10 mouse cellular contexts compared by ENCODE assay signal in the genomic region with DNA sequence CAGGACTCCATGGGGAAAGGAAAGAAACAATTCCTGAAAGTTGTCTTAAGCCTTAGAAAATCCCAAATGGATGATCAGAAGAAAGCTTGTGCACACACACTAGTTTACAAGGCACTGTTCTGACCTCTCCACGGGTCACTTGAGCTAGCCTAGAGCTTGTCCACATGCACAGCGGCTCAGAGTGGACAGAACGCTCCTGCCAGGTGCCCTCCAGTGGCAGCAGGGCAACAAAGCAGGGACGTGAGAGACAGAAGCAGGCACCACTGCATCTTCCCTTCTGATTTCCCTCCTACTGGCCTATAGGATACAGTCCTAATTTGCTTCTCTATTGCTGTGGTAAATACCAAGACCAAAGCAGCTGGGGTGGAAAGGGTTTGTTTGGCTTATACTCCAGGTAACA. TPM values are rescaled to one million over a fixed set of nuclear protein-coding genes. Genes with fewer than 3 reads are reported as not detected.
DNase-seq lines count a peak whose midpoint lies in the region; ATAC-seq and TF ChIP-seq lines count a peak whose summit lies in the region.
"Had no signal": no experiment of that assay in that cellular context is flagged by ENCODE, and none has a peak within 500 bp of the region (broad histone marks: within the 10 kb centered on the region; RNA-seq: fewer than 3 reads in every experiment).

No protein-coding gene starts in this region.

- no peaks in the 10 kb centered on the region for H3K79me2 ChIP-seq in C2C12 (ENCODE audit: control insufficient read depth, insufficient read depth)

- no peak overlapping the region for H3ac ChIP-seq in C2C12 (ENCODE audit: control insufficient read depth, insufficient read length, low read depth)

- H3K36me3 ChIP-seq in hindbrain, embryonic 11.5 days (ENCODE audit: control insufficient read depth, insufficient read depth, low read length) = no peaks in the 10 kb centered on the region
- no peaks in the 10 kb centered on the region for H3K36me3 ChIP-seq in hindbrain, embryonic 12.5 days
- H3K36me3 ChIP-seq in C2C12 (ENCODE audit: control insufficient read depth, insufficient read depth) = no peaks in the 10 kb centered on the region

- H3K79me3 ChIP-seq in C2C12 (ENCODE audit: low read depth) = no peaks in the 10 kb centered on the region

- H3K4me2 ChIP-seq in hindbrain, embryonic 11.5 days (replicated peaks; ENCODE audit: low read depth, low read length) = no peak overlapping the region
- no peak overlapping the region for H3K4me2 ChIP-seq in hindbrain, embryonic 12.5 days (replicated peaks)

- TF ChIP-seq CTCF in C2C12 (IDR thresholded peaks at IDR 0.05; ENCODE audit: control insufficient read depth, insufficient read depth, insufficient read length) = peak; percentile 32

- DNase-seq in hindbrain, embryonic 11.5 days (ENCODE audit: low spot score) = peak; percentile 16
- peak; percentile 43 for DNase-seq in brain, adult 2 months (ENCODE audit: low read depth, low spot score)
- peak; percentile 61 to 73 for DNase-seq in kidney, postnatal 4 days
- no peak for DNase-seq in frontal cortex, adult 2 months (ENCODE audit: extremely low spot score in 1 of 2, low spot score in 1 of 2)
- DNase-seq in right cerebral cortex, postnatal 4 days = no peak
- DNase-seq: layer of hippocampus, postnatal 36 days; spleen, adult 18-20 months had no signal

- no peaks in the 10 kb centered on the region for H3K4me1 ChIP-seq in hindbrain, embryonic 11.5 days (replicated peaks; ENCODE audit: control insufficient read depth, insufficient read depth, low read length)
- H3K4me1 ChIP-seq in hindbrain, embryonic 12.5 days = no peaks in the 10 kb centered on the region

- no peak overlapping the region for H3K27ac ChIP-seq in hindbrain, embryonic 11.5 days (ENCODE audit: low read depth, low read length)
- no peak overlapping the region for H3K27ac ChIP-seq in hindbrain, embryonic 12.5 days

- H3K9ac ChIP-seq in hindbrain, embryonic 11.5 days (ENCODE audit: low read depth, low read length) = no peak overlapping the region
- no peak overlapping the region for H3K9ac ChIP-seq in hindbrain, embryonic 12.5 days

- no peak overlapping the region for H3K4me3 ChIP-seq in hindbrain, embryonic 11.5 days (ENCODE audit: low read depth, low read length)
- H3K4me3 ChIP-seq in hindbrain, embryonic 12.5 days = no peak overlapping the region
- H3K4me3 ChIP-seq in C2C12 (ENCODE audit: insufficient read depth, poor library complexity, severe bottlenecking) = no peak overlapping the region

- ATAC-seq in hindbrain, embryonic 11.5 days (ENCODE audit: low FRiP score) = no peak
- no peak for ATAC-seq in hindbrain, embryonic 12.5 days (ENCODE audit: low FRiP score)

- H3K27me3 ChIP-seq in hindbrain, embryonic 11.5 days (ENCODE audit: control insufficient read depth, insufficient read depth, low read length) = no peaks in the 10 kb centered on the region
- no peaks in the 10 kb centered on the region for H3K27me3 ChIP-seq in hindbrain, embryonic 12.5 days
- H3K27me3 ChIP-seq in C2C12 (ENCODE audit: control insufficient read depth, insufficient read depth, insufficient read length) = no peaks in the 10 kb centered on the region

- no peaks in the 10 kb centered on the region for H3K9me3 ChIP-seq in hindbrain, embryonic 11.5 days (ENCODE audit: control insufficient read depth, low read length)
- H3K9me3 ChIP-seq in hindbrain, embryonic 12.5 days (replicated peaks) = no peaks in the 10 kb centered on the region

- WGBS in hindbrain, embryonic 11.5 days = 19% methylated on average over 4 of the region's 4 CpGs
- WGBS in hindbrain, embryonic 12.5 days = 19% methylated on average over 4 of the region's 4 CpGs

TF ChIP-seq in C2C12, 6 proteins besides CTCF, POLR2A, EP300 and RAD21:
- TF ChIP-seq MAX (IDR thresholded peaks at IDR 0.05) (no peak), MYOG (IDR thresholded peaks at IDR 0.05; ENCODE audit: control insufficient read depth, extremely low read depth, insufficient read length) (no peak), MYOD1 (IDR thresholded peaks at IDR 0.05; ENCODE audit: control insufficient read depth, insufficient read length, low read depth) (no peak), USF1 (IDR thresholded peaks at IDR 0.05; ENCODE audit: low read depth) (no peak), CEBPB (IDR thresholded peaks at IDR 0.05; ENCODE audit: low read depth) (no peak), FOSL1 (IDR thresholded peaks at IDR 0.05; ENCODE audit: insufficient read depth, low read length, poor library complexity, severe bottlenecking) (no peak)

RNA-seq across cellular contexts. Expression of a gene that starts 16.3 kb away (rescaled TPM):
- 0.26 and 0.35 TPM in 2 replicates for polyA plus RNA-seq in hindbrain, embryonic 11.5 days (2014; fragmentation: Nextera tagmentation; extraction: Ambion mirVana)
- polyA plus RNA-seq in hindbrain, embryonic 12.5 days (2016; fragmentation: Nextera tagmentation; extraction: Ambion mirVana) = 0.35 and 0.49 TPM in 2 replicates
- not detected for polyA plus RNA-seq in C2C12 (2012; fragmentation: generic; extraction: Trizol)
- polyA plus RNA-seq in frontal cortex, adult 2 months (2012; rRNA removed) = 0.40 and 0.48 TPM in 2 replicates
- polyA plus RNA-seq: embryonic facial prominence, embryonic 11.5 days had no signal

RNA-seq across cellular contexts. Expression of a gene that starts 54.9 kb away (rescaled TPM):
- 0.09 TPM in 1 of 2 replicates, not detected in the other for polyA plus RNA-seq in hindbrain, embryonic 11.5 days (2014; fragmentation: Nextera tagmentation; extraction: Ambion mirVana)
- 0.10 and 0.14 TPM in 2 replicates for polyA plus RNA-seq in hindbrain, embryonic 12.5 days (2016; fragmentation: Nextera tagmentation; extraction: Ambion mirVana)
- 0.01 TPM for polyA plus RNA-seq in C2C12 (2012; fragmentation: generic; extraction: Trizol)
- 0.06 and 0.11 TPM in 2 replicates for polyA plus RNA-seq in frontal cortex, adult 2 months (2012; rRNA removed)
- polyA plus RNA-seq: embryonic facial prominence, embryonic 11.5 days had no signal

Comparison
In these comparisons a context has a peak if more than half of its experiments do, and no peak if none do; other contexts are left out.
1. DNase-seq: peak in hindbrain, embryonic 11.5 days (single experiment), brain, adult 2 months (single experiment) and kidney, postnatal 4 days (2 of 2); none in frontal cortex, adult 2 months (0 of 2) and right cerebral cortex, postnatal 4 days (single experiment).